Mouse (Mus musculus): Measurements from ENCODE around the gene Tenm1.

GRCm38 (mm10) chrX:42861731-42862130, 567.2 kb downstream of the Tenm1 start:
- TF ChIP-seq CTCF (IDR thresholded peaks at IDR 0.05; ENCODE audit: low read depth) (no peak), EP300 (IDR thresholded peaks at IDR 0.05; ENCODE audit: low read depth) (no peak)

All from heart, postnatal 0 days (tissue).